Mouse (Mus musculus): ENCODE measurements at regions not wholly inside any gene's neighbourhood (a gene's known extent, or its start where the extent isn't known, plus 50 kb on each side); places are given as distances from the start of the nearest gene placed in this dataset.
"Not testable (repeated sequence)": the region's sequence is repeated elsewhere in the genome, so short reads cannot be mapped to it uniquely, and the experiment has no call there.

GRCm38 (mm10) chr16:12617781-12618180 lies 491.7 kb upstream of the Ercc4 start:
- H3K36me3 ChIP-seq (ENCODE audit: control insufficient read depth, insufficient read depth, low read length): no peaks in the 10 kb centered on the region
- no peaks in the 10 kb centered on the region for H3K4me1 ChIP-seq (ENCODE audit: control insufficient read depth, insufficient read depth, insufficient read length)
- no peak for DNase-seq (ENCODE audit: low read depth in 1 of 2, low spot score in 2 of 2)
- 77% methylated on average over 3 of the region's 3 CpGs for WGBS
- no peaks in the 10 kb centered on the region for H3K27me3 ChIP-seq (ENCODE audit: control insufficient read depth, insufficient read depth, low read length)
- no peak overlapping the region for H3K27ac ChIP-seq (ENCODE audit: insufficient read depth, low read length)
- H3K4me3 ChIP-seq (ENCODE audit: extremely low read depth, insufficient read depth, insufficient read length): no peak overlapping the region
- TF ChIP-seq POLR2A (IDR thresholded peaks at IDR 0.05; ENCODE audit: low read depth, low read length) (no peak), CTCF (IDR thresholded peaks at IDR 0.05; ENCODE audit: extremely low read depth, insufficient read depth, insufficient read length, insufficient replicate concordance) (no peak)

- no peak for DNase-seq (ENCODE audit: low read depth in 1 of 2, low spot score in 2 of 2)
Measured at GRCm38 (mm10) chr16:12632533-12632932, 477.0 kb upstream of the Ercc4 start.

GRCm38 (mm10) chr16:12638971-12639640 lies 470.4 kb upstream of the Ercc4 start:
- DNase-seq (ENCODE audit: low read depth in 1 of 2, low spot score in 2 of 2): no peak
- Histone ChIP-seq H3K27me3 (ENCODE audit: control insufficient read depth, insufficient read depth, low read length) (no peaks in the 10 kb centered on the region), H3K36me3 (ENCODE audit: control insufficient read depth, insufficient read depth, low read length) (no peaks in the 10 kb centered on the region), H3K27ac (ENCODE audit: insufficient read depth, low read length) (no peak overlapping the region), H3K4me3 (ENCODE audit: extremely low read depth, insufficient read depth, insufficient read length) (no peak overlapping the region), H3K4me1 (ENCODE audit: control insufficient read depth, insufficient read depth, insufficient read length) (no peaks in the 10 kb centered on the region)
- TF ChIP-seq CTCF (IDR thresholded peaks at IDR 0.05; ENCODE audit: extremely low read depth, insufficient read depth, insufficient read length, insufficient replicate concordance): no peak
- TF ChIP-seq POLR2A (IDR thresholded peaks at IDR 0.05; ENCODE audit: low read depth, low read length): no peak
- WGBS: 91% methylated on average over 1 of the region's 1 CpGs

More at GRCm38 (mm10) chr16:12632533-12632932, 477.0 kb upstream of the Ercc4 start:
- Histone ChIP-seq H3K27me3 (ENCODE audit: control insufficient read depth, insufficient read depth, low read length) (no peaks in the 10 kb centered on the region), H3K4me1 (ENCODE audit: control insufficient read depth, insufficient read depth, insufficient read length) (no peaks in the 10 kb centered on the region), H3K36me3 (ENCODE audit: control insufficient read depth, insufficient read depth, low read length) (no peaks in the 10 kb centered on the region), H3K27ac (ENCODE audit: insufficient read depth, low read length) (no peak overlapping the region), H3K4me3 (ENCODE audit: extremely low read depth, insufficient read depth, insufficient read length) (no peak overlapping the region)
- TF ChIP-seq POLR2A (IDR thresholded peaks at IDR 0.05; ENCODE audit: low read depth, low read length) (no peak), CTCF (IDR thresholded peaks at IDR 0.05; ENCODE audit: extremely low read depth, insufficient read depth, insufficient read length, insufficient replicate concordance) (no peak)

- no peaks in the 10 kb centered on the region for H3K4me1 ChIP-seq (ENCODE audit: control insufficient read depth, insufficient read depth, insufficient read length)
- TF ChIP-seq POLR2A (IDR thresholded peaks at IDR 0.05; ENCODE audit: low read depth, low read length) (no peak), CTCF (IDR thresholded peaks at IDR 0.05; ENCODE audit: extremely low read depth, insufficient read depth, insufficient read length, insufficient replicate concordance) (no peak)
- no peaks in the 10 kb centered on the region for H3K36me3 ChIP-seq (ENCODE audit: control insufficient read depth, insufficient read depth, low read length)
- no peak overlapping the region for H3K4me3 ChIP-seq (ENCODE audit: extremely low read depth, insufficient read depth, insufficient read length)
- no peaks in the 10 kb centered on the region for H3K27me3 ChIP-seq (ENCODE audit: control insufficient read depth, insufficient read depth, low read length)
- no peak overlapping the region for H3K27ac ChIP-seq (ENCODE audit: insufficient read depth, low read length)
- no peak for DNase-seq (ENCODE audit: low read depth in 1 of 2, low spot score in 2 of 2)
Measured at GRCm38 (mm10) chr16:12643053-12643452, 466.4 kb upstream of the Ercc4 start.

- Histone ChIP-seq H3K27ac (ENCODE audit: insufficient read depth, low read length) (no peak overlapping the region), H3K4me3 (ENCODE audit: extremely low read depth, insufficient read depth, insufficient read length) (no peak overlapping the region), H3K4me1 (ENCODE audit: control insufficient read depth, insufficient read depth, insufficient read length) (no peaks in the 10 kb centered on the region), H3K36me3 (ENCODE audit: control insufficient read depth, insufficient read depth, low read length) (no peaks in the 10 kb centered on the region), H3K27me3 (ENCODE audit: control insufficient read depth, insufficient read depth, low read length) (no peaks in the 10 kb centered on the region)
- WGBS: 53% methylated on average over 2 of the region's 2 CpGs
- no peak for TF ChIP-seq CTCF (IDR thresholded peaks at IDR 0.05; ENCODE audit: extremely low read depth, insufficient read depth, insufficient read length, insufficient replicate concordance)
- no peak for TF ChIP-seq POLR2A (IDR thresholded peaks at IDR 0.05; ENCODE audit: low read depth, low read length)
- no peak for DNase-seq (ENCODE audit: low read depth in 1 of 2, low spot score in 2 of 2)
Measured at GRCm38 (mm10) chr16:12644621-12645020, 464.9 kb upstream of the Ercc4 start.

GRCm38 (mm10) chr16:12652180-12652579 lies 457.3 kb upstream of the Ercc4 start:
- no peak for TF ChIP-seq CTCF (IDR thresholded peaks at IDR 0.05; ENCODE audit: extremely low read depth, insufficient read depth, insufficient read length, insufficient replicate concordance)
- no peak for TF ChIP-seq POLR2A (IDR thresholded peaks at IDR 0.05; ENCODE audit: low read depth, low read length)
- H3K36me3 ChIP-seq (ENCODE audit: control insufficient read depth, insufficient read depth, low read length): no peaks in the 10 kb centered on the region
- DNase-seq (ENCODE audit: low read depth in 1 of 2, low spot score in 2 of 2): no peak
- H3K4me3 ChIP-seq (ENCODE audit: extremely low read depth, insufficient read depth, insufficient read length): no peak overlapping the region
- no peak overlapping the region for H3K27ac ChIP-seq (ENCODE audit: insufficient read depth, low read length)
- H3K4me1 ChIP-seq (ENCODE audit: control insufficient read depth, insufficient read depth, insufficient read length): no peaks in the 10 kb centered on the region
- H3K27me3 ChIP-seq (ENCODE audit: control insufficient read depth, insufficient read depth, low read length): no peaks in the 10 kb centered on the region
- 75% methylated on average over 3 of the region's 3 CpGs for whole genome bisulfite sequencing

- 74% methylated on average over 1 of the region's 1 CpGs for WGBS
- DNase-seq (ENCODE audit: low read depth in 1 of 2, low spot score in 2 of 2); H3K36me3 ChIP-seq (ENCODE audit: control insufficient read depth, insufficient read depth, low read length); H3K27ac ChIP-seq (ENCODE audit: insufficient read depth, low read length); H3K4me1 ChIP-seq (ENCODE audit: control insufficient read depth, insufficient read depth, insufficient read length); H3K4me3 ChIP-seq (ENCODE audit: extremely low read depth, insufficient read depth, insufficient read length); H3K27me3 ChIP-seq (ENCODE audit: control insufficient read depth, insufficient read depth, low read length): not testable (repeated sequence)
Measured at GRCm38 (mm10) chr16:12673656-12674055, 435.8 kb upstream of the Ercc4 start.
